Mouse (Mus musculus): ENCODE measurements around the gene Fgf12.

Fgf12 gene

DNA sequence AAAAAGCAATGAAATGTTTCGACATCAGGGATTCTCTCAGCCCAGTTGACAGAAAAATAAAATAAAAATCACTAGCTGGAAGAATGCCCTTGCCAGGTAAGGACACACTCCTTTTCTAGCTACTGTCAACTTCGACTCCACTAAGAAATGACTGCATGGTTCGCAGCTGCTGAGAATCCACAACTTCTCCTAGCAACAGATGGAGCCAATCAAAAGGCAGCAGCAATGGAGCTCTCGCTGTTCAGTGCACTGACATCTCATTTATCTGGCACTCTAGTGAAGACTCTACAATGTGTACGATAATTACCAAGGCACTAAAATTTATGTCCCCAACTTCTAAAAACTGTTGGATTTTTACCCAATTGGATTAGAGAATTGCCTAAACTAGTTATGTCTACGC is 407.5 kb downstream of the Fgf12 start:
- TF ChIP-seq GATA4 (IDR thresholded peaks at IDR 0.05; ENCODE audit: insufficient replicate concordance, low read length) = no peak

DNA sequence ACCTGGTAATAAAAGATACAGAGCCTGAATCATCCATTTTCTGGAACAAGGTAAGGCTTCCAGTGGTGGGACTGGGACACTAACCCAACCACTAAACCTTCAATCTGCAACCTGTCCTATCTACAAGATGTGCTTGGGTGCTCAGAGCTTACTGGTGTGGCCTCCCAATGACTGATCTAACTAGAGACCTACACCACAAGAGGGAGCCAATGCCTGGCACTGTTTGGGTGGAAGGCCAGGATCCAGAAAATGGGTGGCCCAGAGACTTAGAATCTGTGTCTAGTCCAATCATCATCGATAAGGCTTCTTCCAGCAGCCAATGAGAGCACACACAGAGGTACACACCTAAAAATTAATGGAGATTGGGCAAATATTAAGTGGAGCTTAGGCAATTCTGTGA is 414.9 kb downstream of the Fgf12 start:
- TF ChIP-seq GATA4 (IDR thresholded peaks at IDR 0.05; ENCODE audit: insufficient replicate concordance, low read length) = no peak

DNA sequence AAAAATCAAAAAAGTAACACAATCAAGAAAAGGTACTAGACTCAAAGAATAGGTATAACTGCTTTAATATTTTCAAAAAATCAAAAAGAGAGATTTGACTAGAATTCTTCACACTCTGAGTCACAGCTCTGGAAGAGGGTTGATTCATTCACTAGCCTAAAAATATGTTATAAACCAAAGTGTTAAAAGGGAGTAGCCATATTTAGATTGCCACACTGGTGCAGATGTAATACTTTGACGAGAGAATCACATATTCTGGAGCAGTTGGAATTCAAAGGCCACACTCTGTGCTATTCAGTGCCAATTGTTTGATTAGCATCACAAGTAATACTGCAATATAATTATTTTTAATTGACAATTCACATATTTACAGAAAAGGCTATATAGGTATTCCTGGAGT is 416.2 kb downstream of the Fgf12 start:
- TF ChIP-seq GATA4 (IDR thresholded peaks at IDR 0.05; ENCODE audit: insufficient replicate concordance, low read length) = no peak

DNA sequence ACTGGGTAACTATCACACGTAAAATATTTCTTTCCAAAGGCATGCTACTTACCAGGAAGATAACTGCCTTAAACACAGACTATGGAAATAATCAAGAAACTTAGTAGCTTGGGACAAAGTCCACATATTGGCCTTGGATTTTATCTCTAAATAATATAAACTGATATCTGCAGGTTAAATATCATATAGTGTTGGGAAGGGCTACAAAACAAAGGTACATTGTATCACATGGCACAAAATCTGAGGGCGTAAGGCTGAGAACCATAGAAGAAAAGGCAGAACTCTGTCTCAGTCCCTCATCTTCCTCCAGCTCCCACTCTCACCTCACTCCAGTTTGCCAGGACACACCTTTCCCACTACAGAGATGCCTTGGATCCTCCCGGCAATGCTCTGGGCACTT is 417.8 kb downstream of the Fgf12 start:
- TF ChIP-seq GATA4 (IDR thresholded peaks at IDR 0.05; ENCODE audit: insufficient replicate concordance, low read length) = no peak

- TF ChIP-seq GATA4 (IDR thresholded peaks at IDR 0.05; ENCODE audit: insufficient replicate concordance, low read length) = no peak
These were observed 429.3 kb downstream of the Fgf12 start for GRCm38 (mm10) chr16:28323576-28323975.

DNA sequence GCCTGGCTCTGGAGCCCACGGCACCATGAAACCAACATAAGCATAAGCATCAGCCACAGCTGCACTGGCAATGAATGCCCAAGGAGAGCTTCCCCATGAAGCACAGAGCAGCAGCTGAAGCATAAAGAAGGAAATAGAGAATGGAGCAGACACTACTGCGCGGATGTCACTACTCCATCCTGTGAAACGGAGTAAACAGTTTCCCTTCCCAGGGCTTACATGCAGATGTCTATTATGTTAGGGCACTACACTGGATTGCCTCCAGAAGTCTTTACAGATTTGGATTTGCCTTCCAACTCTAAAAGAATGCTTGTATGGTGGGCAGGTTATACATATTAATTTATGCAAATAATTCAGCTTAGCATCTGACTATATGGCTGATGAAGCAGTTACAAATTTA is 441.2 kb downstream of the Fgf12 start:
- TF ChIP-seq GATA4 (IDR thresholded peaks at IDR 0.05; ENCODE audit: insufficient replicate concordance, low read length) = no peak

GRCm38 (mm10) chr16:28303889-28304288 is 449.0 kb downstream of the Fgf12 start:
- TF ChIP-seq GATA4 (IDR thresholded peaks at IDR 0.05; ENCODE audit: insufficient replicate concordance, low read length) = no peak

DNA sequence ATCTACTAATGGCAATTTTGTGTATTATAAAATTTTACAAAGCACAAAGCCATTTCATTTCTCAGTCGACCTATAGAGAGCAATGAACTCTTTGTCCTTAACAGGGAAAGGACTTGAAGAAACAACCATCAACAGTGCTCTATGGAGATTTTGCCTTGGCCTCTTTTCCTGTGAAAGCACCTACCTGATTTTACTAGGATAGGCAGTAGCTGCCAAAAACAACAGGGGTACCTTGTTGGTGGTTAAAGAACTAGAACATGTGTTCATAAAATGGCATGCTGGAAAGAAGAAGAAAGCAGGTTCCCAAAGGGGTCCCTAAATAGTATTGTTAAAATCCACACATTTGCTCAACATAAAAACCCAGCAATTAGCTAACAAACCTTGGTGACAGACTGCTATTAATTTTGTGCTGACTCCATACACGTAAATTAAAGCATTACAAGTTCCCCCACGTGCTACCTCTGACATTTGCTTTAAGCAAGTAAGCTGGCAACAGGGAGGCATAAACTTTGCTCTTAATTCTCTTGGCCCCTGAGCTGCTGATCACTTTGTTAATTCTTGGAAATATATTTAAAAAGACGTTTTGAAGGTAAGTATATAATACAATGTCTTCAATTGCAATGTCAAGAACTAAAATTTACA is 463.1 kb downstream of the Fgf12 start:
- TF ChIP-seq GATA4 (IDR thresholded peaks at IDR 0.05; ENCODE audit: insufficient replicate concordance, low read length) = no peak

GRCm38 (mm10) chr16:28257904-28258303 is 495.0 kb downstream of the Fgf12 start:
- no peak for TF ChIP-seq GATA4 (IDR thresholded peaks at IDR 0.05; ENCODE audit: insufficient replicate concordance, low read length)

- TF ChIP-seq GATA4 (IDR thresholded peaks at IDR 0.05; ENCODE audit: insufficient replicate concordance, low read length) = no peak
These were observed 498.6 kb downstream of the Fgf12 start for GRCm38 (mm10) chr16:28254303-28254702.

GRCm38 (mm10) chr16:28251930-28252329 is 500.9 kb downstream of the Fgf12 start:
- TF ChIP-seq GATA4 (IDR thresholded peaks at IDR 0.05; ENCODE audit: insufficient replicate concordance, low read length) = no peak

- no peak for TF ChIP-seq GATA4 (IDR thresholded peaks at IDR 0.05; ENCODE audit: insufficient replicate concordance, low read length)
These were observed 509.8 kb downstream of the Fgf12 start for GRCm38 (mm10) chr16:28242867-28243649.

DNA sequence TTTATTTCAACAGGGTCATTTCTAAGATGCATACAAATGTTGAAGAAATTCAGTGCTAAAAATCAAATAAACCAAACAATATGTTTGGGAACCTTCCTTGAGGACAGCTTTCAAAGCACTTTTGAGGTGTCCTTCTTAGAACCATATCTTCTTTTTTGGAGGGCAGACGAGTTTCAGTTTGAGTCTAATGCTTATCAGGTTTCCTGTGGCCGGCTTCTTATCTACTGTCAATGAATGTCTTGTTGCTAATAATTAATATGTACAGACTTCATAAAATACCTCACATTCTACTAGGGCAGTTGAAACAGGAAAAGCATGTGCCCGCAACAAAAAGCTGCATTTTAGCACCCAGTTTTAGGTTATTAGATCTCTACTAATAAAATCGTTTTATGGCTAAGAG is 513.5 kb downstream of the Fgf12 start:
- TF ChIP-seq GATA4 (IDR thresholded peaks at IDR 0.05; ENCODE audit: insufficient replicate concordance, low read length) = no peak

GRCm38 (mm10) chr16:28238019-28238868 is 514.6 kb downstream of the Fgf12 start:
- TF ChIP-seq GATA4 (IDR thresholded peaks at IDR 0.05; ENCODE audit: insufficient replicate concordance, low read length) = no peak

GRCm38 (mm10) chr16:28215930-28216329 is 536.9 kb downstream of the Fgf12 start:
- TF ChIP-seq GATA4 (IDR thresholded peaks at IDR 0.05; ENCODE audit: insufficient replicate concordance, low read length) = no peak

DNA sequence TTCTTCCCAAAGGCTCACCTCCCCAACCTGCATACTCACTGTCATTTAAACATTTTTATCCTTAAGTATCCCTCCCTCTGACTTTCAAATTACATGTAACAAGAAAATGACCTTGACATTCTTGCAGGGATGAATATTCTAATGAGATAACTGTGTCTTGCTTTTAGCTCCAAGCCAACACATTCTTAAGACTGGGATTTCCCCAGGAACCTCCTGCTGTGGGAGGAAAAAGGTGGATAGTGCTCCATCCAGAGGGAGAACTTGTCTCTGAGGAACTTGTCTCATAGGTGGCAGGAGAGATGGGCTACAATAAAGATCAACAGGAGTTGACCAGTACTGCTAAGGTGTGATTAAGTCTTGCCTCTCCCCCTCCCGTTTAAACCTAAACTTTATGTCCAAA is 540.5 kb downstream of the Fgf12 start:
- no peak for TF ChIP-seq GATA4 (IDR thresholded peaks at IDR 0.05; ENCODE audit: insufficient replicate concordance, low read length)

All from liver, adult (tissue).